Mouse (Mus musculus) CH12F3 (cell line): ENCODE data around the gene Mageb16.

Experiments
- in situ Hi-C: fragments of 300-500 bp; cut with MboI; formaldehyde crosslinking; loops from 2 replicates; pipeline ENCODE4 v1.14.3; 2020; ENCODE audit warnings: low sequenced_read_pairs

Mageb16 gene

DNA sequence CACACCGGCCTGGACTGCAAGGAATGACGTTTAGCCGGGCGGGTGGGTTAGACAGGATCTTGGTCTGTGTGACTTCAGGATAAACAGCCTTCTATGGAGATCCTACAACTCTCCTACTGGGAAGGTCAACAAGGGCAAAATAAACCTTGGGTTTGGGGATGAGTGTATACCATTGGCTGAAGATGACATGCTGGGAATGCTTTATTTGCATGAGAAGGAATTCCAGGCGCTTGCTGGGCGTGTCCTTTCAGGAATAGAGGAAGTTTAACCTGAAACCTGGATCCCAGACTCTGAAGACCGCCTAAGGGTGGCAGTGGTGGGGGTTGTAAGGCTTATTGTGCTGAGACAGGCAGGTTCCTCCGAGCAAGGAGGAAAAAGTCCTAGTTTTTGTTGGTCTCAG lies at the start of gene Mageb16:
Gene Mageb16, minus strand, starts transcription at position 25 of the 400 bp plus-strand sequence.
- in situ Hi-C loops: no loop called here

DNA sequence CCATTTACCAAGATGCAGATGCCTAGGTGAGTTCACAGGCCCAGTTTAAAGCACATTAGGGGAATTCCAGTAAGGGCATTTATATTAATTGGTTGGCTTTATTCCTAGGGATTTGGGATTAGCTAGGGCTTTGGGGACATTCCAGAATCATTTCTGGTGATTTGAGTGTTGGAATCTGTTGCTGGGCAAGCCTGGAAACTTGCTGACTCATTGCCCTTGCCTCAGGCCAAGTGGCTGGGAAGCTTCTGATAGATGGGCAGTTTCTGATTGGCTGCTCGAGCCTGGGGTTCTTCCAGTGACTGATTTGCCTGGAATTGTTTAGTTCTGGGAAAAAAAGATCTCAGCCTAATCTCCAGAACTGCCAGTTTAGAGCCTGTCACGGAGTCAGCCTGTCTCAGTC lies 20.1 kb downstream of the Mageb16 start:
- in situ Hi-C loops: no loop called here

GRCm38 (mm10) chrX:79635396-79635795 lies 35.8 kb downstream of the Mageb16 start:
- in situ Hi-C loops: no loop called here

DNA sequence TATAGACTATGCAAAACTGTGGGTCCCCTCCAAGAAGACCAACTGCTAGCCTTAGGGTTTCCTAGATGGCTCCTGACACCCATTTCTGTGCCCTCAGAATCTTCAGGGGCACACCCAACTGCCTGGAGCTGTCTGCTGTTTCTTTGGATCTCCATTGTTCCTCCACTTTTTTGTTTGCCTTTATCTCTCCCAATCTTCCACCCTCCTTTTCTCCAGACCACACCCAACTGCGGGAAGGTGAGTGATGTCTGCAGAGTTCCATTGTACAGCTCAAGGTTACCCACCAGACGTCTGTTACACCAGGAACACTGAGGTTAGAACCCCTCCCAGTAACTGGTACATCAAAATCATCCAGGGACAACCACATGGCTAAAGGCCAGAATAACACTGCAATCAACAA lies 64.8 kb downstream of the Mageb16 start:
- in situ Hi-C loops: no loop called here
